Mouse (Mus musculus) left cerebral cortex, adult 2 months (tissue): ENCODE results near the gene Nod1. TPM values are rescaled to one million over a fixed set of nuclear protein-coding genes. Genes with fewer than 3 reads are reported as not detected.

Experiments
- DNase-seq, 2 experiments: peaks; one replicate each; pipeline ENCODE4 v3.0.0; 2021 to 2022; ENCODE audit warnings: low spot score in 2 of 2, mixed read lengths in 1 of 2; ENCODE audit errors: extremely low spot score in 1 of 2
- H3K27ac ChIP-seq: fragments of 200-600 bp; 2 replicates; pipeline ENCODE4 v1.8.1; 2022
- H3K4me3 ChIP-seq: fragments of 200-600 bp; 2 replicates; pipeline ENCODE4 v1.8.1; 2022
- CTCF ChIP-seq: fragments of 200-600 bp; IDR thresholded peaks from 2 replicates; pipeline ENCODE4 v1.8.1; 2022; ENCODE audit warnings: antibody characterized with exemption, mild to moderate bottlenecking, moderate library complexity
- intact Hi-C: fragments of 180-260 bp; cut with DNase I; formaldehyde crosslinking; loops from one replicate; pipeline ENCODE4 v1.15.1; 2025
- total RNA-seq, 2 experiments: library from RNA; stranded (reverse); gene quantifications; 2 replicates each; pipeline ENCODE4 v1.2.3; 2021

Gene Nod1
- total RNA-seq, 2 experiments from 2014 or later = 3.4 to 4.3 TPM

GRCm38 (mm10) chr6:55003559-55003958 lies 31.1 kb upstream of the Nod1 start:
- DNase-seq = no peak
- TF ChIP-seq CTCF = no peak
- intact Hi-C loops = no loop called here
- Histone ChIP-seq H3K27ac (no peak overlapping the region), H3K4me3 (no peak overlapping the region)

DNA sequence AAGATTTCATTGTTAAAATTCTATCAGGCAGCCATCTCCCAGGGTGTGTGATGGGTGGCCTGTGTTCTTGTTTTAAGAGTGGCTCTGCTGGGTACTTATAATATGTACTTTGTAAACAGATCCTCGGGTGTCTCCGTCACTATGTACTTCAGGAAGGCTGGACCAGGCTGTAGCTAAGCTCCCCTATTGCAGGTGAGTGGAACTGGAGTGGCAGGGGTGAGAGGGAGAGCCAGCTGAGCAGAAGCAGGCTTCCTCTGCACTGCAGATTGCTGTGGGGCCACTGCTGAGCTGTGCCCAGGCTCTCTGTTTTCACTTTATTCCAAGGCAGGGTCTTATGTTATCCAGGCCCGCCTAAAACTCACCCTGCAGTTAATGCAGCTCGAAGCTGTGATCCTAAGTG lies 30.0 kb upstream of the Nod1 start:
- Histone ChIP-seq H3K4me3 (no peak overlapping the region), H3K27ac (no peak overlapping the region)
- no peak for TF ChIP-seq CTCF
- DNase-seq = no peak
- intact Hi-C loops = no loop called here

- no peak for TF ChIP-seq CTCF
- H3K4me3 ChIP-seq = no peak overlapping the region
- intact Hi-C loops = no loop called here
- no peak for DNase-seq
- no peak overlapping the region for H3K27ac ChIP-seq
Measured at GRCm38 (mm10) chr6:55001320-55001719, 28.9 kb upstream of the Nod1 start.

DNA sequence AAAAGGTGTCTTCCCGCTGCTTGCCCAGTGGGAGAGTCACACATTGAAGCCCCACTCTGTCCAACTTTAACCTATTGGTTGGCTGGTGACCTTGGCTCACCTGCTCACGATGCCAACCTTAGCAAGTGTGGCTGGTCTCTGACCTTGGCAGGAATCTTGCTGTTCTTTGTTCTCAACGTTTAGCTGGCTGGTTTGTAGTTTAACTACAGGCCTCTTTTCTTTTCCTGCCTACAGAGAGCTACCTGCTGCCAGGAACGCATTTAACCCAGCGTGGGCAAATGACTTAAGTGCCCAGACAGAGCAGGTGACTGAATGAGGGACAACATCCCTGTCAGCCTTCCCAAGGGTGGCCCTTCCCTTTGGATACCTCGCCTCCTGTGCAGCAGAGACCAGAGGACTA lies 25.3 kb upstream of the Nod1 start:
- Histone ChIP-seq H3K27ac (no peak overlapping the region), H3K4me3 (no peak overlapping the region)
- intact Hi-C loops = no loop called here
- DNase-seq = no peak
- no peak for TF ChIP-seq CTCF

DNA sequence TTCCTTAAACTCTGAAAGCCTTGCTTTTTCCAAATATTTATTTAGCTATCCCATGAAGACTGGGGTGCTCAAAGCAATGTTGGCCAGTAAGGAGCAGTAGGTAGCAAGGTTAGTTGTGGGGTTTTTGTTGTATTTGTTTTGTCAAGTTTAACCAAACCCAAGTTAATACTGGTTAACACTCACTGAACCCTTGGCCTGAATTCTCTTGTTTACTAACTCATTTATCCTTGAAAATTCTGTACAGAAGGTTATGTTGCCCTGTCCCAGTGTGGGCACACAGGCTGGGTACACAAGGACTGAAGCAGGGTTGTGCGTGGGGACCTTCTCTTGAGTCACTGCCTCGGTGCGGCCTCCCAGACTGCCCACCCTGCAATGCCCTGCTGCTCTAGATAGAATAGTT lies 23.9 kb upstream of the Nod1 start:
- TF ChIP-seq CTCF = no peak
- DNase-seq = no peak
- H3K4me3 ChIP-seq = no peak overlapping the region
- intact Hi-C loops = no loop called here
- H3K27ac ChIP-seq = no peak overlapping the region

DNA sequence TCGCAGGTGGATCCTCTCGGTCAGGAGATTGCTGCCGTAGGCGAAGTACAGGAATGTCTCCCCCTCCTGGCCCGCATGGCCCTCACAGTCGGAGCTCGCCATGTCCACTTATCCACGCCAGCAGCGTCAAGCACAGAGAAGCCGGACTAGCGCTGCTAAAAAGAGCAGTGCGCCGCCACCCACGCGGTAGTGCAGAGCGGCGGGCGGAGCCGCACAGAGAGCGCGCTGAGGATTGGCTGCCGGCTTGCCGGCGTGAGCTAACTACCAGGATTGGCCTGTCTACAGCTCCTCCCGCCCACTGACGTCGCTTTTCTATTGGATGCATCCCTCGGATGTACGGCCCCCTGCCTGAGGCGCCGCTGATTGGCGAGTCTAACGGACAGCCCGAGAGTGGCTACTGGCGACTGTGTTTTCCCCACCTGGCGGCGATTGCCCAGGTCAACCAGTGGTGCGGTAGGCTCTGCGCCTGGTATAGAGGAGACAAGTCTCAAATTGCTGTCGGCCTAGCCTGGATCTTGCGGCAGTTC lies 20.4 kb upstream of the Nod1 start, which contains the start of gene Ggct:
Gene Ggct, minus strand, starts transcription at position 217 of the 527 bp plus-strand sequence.
- TF ChIP-seq CTCF = peak; percentile 54
- Histone ChIP-seq H3K27ac (peak within 1 kb of the TSS; percentile 89), H3K4me3 (peak within 1 kb of the TSS; percentile 63)
- DNase-seq = peak; percentile 95 to 96
- intact Hi-C loops = loop anchor here (2.0 to 5.0 kb wide), 4 partner anchors 76 to 395 kb away; partner anchors contain the start of genes Fkbp14, Plekha8 and Znrf2

DNA sequence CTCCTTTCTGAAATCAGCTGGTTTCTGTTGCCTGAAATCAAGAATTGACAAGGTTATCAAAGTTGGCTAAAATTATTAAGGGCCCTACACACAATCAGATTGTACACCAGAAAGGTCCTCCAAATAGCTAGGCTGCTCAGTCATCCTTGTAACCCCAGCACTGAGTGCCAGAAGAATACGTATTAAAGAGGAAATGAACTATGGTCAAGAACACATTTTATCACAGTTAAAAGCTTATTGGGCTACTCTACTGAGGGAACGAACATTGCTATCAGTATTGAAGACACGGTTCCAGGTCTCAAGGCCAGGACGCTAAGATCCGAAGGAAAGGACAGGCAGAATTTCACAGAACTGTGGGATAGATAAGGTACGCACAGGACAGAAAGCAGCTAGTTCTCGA lies 19.7 kb upstream of the Nod1 start:
- no peak for TF ChIP-seq CTCF

DNA sequence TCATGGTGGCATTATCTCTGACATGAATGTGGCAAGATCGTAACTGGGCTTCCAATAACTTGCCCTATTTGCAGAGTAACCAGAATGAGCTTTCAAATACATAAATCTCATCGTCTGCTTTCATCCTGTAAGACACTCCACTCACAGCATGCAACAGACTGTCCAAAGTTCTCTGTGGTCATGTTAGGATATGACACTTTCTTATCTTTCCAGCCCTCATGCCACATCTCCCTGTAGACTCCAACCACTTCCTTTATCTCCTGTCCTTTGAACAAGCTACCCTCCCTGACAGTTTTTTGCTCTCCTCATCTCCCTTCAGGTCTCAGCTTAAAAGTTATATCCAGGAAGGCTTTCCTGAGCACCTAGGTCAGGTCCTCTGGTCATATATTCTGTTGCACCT lies 18.8 kb upstream of the Nod1 start:
- Histone ChIP-seq H3K27ac (no peak overlapping the region), H3K4me3 (no peak overlapping the region)
- no peak for DNase-seq
- intact Hi-C loops = loop anchor here (5.0 kb wide), 2 partner anchors 284 to 394 kb away; partner anchors contain the start of genes Fkbp14 and Plekha8
- no peak for TF ChIP-seq CTCF

More for the DNA sequence above, 19.7 kb upstream of the Nod1 start:
- Histone ChIP-seq H3K4me3 (peak overlapping the region; percentile 63), H3K27ac (peak overlapping the region; percentile 89)
- intact Hi-C loops = loop anchor here (2.0 to 5.0 kb wide), 4 partner anchors 75 to 395 kb away; partner anchors contain the start of genes Fkbp14, Plekha8 and Znrf2
- no peak for DNase-seq

DNA sequence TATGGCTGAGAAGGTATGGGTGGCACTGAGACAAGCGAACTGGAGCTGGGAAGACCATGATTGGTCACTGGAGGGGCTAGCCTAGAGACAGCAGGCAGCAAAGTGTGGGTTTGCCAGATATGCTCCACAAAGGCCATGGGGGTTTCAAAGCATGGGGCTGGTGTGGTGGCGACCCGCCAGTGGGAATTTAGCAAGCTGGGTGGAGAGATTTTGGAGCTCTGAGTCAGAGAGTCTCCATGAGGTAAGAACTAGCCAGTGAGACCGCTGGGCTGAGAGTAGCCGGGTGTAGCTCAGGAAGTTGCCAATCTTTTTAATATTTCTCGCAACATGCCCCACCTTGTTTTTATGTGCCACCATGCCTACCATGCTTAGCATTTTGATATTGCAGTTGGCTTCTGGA lies 15.7 kb upstream of the Nod1 start:
- no peak for TF ChIP-seq CTCF
- no peak for DNase-seq
- H3K4me3 ChIP-seq = no peak overlapping the region
- no peak overlapping the region for H3K27ac ChIP-seq
- intact Hi-C loops = no loop called here

GRCm38 (mm10) chr6:54984096-54984495 lies 11.7 kb upstream of the Nod1 start:
- intact Hi-C loops = no loop called here
- TF ChIP-seq CTCF = no peak
- Histone ChIP-seq H3K27ac (no peak overlapping the region), H3K4me3 (no peak overlapping the region)
- no peak for DNase-seq

GRCm38 (mm10) chr6:54983526-54984050 lies 11.2 kb upstream of the Nod1 start:
- DNase-seq = no peak
- no peak overlapping the region for H3K4me3 ChIP-seq
- no peak for TF ChIP-seq CTCF
- H3K27ac ChIP-seq = no peak overlapping the region
- intact Hi-C loops = no loop called here

- no peak for DNase-seq
- Histone ChIP-seq H3K27ac (no peak overlapping the region), H3K4me3 (no peak overlapping the region)
- no peak for TF ChIP-seq CTCF
- intact Hi-C loops = no loop called here
Measured at GRCm38 (mm10) chr6:54979426-54979825, 7.0 kb upstream of the Nod1 start.

GRCm38 (mm10) chr6:54975616-54976015 lies 3.2 kb upstream of the Nod1 start:
- TF ChIP-seq CTCF = no peak
- no peak overlapping the region for H3K27ac ChIP-seq
- no peak for DNase-seq
- intact Hi-C loops = no loop called here
- H3K4me3 ChIP-seq = no peak overlapping the region
